Mouse (Mus musculus) retina, adult 2 months (tissue): ENCODE data around the gene Olfr70.

ENCODE experiments used
- DNase-seq: peaks from one replicate; pipeline ENCODE4 v3.0.0-alpha.2; 2012; ENCODE audit warnings: low read depth, low spot score

Olfr70 gene

GRCm38 (mm10) chr4:43711821-43712220 is 11.2 kb upstream of the Olfr70 start:
- peak; percentile 34 for DNase-seq

GRCm38 (mm10) chr4:43709869-43710268 is 9.3 kb upstream of the Olfr70 start, which contains the start of gene Olfr71:
Gene Olfr71, minus strand, starts transcription at chr4:43710255.
- DNase-seq: no peak

- no peak for DNase-seq
Measured at GRCm38 (mm10) chr4:43705991-43706390, 5.4 kb upstream of the Olfr70 start.

- no peak for DNase-seq
Measured at GRCm38 (mm10) chr4:43703851-43704250, 3.2 kb upstream of the Olfr70 start.

GRCm38 (mm10) chr4:43703439-43703838 is 2.8 kb upstream of the Olfr70 start:
- no peak for DNase-seq

GRCm38 (mm10) chr4:43696561-43696960 is 4.0 kb downstream of the Olfr70 start:
- DNase-seq: no peak

GRCm38 (mm10) chr4:43695249-43695671 is 5.3 kb downstream of the Olfr70 start:
- no peak for DNase-seq

GRCm38 (mm10) chr4:43694439-43695248 is 6.0 kb downstream of the Olfr70 start:
- DNase-seq: no peak

GRCm38 (mm10) chr4:43693806-43694241 is 6.8 kb downstream of the Olfr70 start:
- no peak for DNase-seq

GRCm38 (mm10) chr4:43691026-43691425 is 9.6 kb downstream of the Olfr70 start:
- DNase-seq: no peak

- no peak for DNase-seq
Measured at GRCm38 (mm10) chr4:43690021-43690420, 10.6 kb downstream of the Olfr70 start.

- no peak for DNase-seq
Measured at GRCm38 (mm10) chr4:43679416-43680043, 21.1 kb downstream of the Olfr70 start.

- DNase-seq: no peak
Measured at GRCm38 (mm10) chr4:43678541-43678940, 22.1 kb downstream of the Olfr70 start.

- DNase-seq: no peak
Measured at GRCm38 (mm10) chr4:43675608-43676007, 25.0 kb downstream of the Olfr70 start.

GRCm38 (mm10) chr4:43674974-43675373 is 25.6 kb downstream of the Olfr70 start:
- DNase-seq: no peak

- DNase-seq: no peak
Measured at GRCm38 (mm10) chr4:43673703-43674102, 26.9 kb downstream of the Olfr70 start.

- DNase-seq: peak; percentile 80
Measured at GRCm38 (mm10) chr4:43672070-43672469, 28.5 kb downstream of the Olfr70 start.

- no peak for DNase-seq
Measured at GRCm38 (mm10) chr4:43669428-43669794, 31.2 kb downstream of the Olfr70 start.

- peak; percentile 72 for DNase-seq
Measured at GRCm38 (mm10) chr4:43668782-43669427, 31.7 kb downstream of the Olfr70 start, which contains the start of the genes Tmem8b and Fam221b. Gene Tmem8b, plus strand, starts transcription at chr4:43668971. Gene Fam221b, minus strand, starts transcription at chr4:43669145.

GRCm38 (mm10) chr4:43666412-43666811 is 34.2 kb downstream of the Olfr70 start:
- DNase-seq: no peak

GRCm38 (mm10) chr4:43657146-43657545 is 43.5 kb downstream of the Olfr70 start:
- DNase-seq: no peak
